Mouse (Mus musculus): ENCODE data around the gene Tmem50a.

GRCm38 (mm10) chr4:134852438-134853255 is 62.2 kb downstream of the Tmem50a start:
- TF ChIP-seq E2F4 (IDR thresholded peaks at IDR 0.05; ENCODE audit: insufficient read depth): no peak
- TF ChIP-seq REST (IDR thresholded peaks at IDR 0.05; ENCODE audit: insufficient read depth, insufficient read length): no peak
- no peak for TF ChIP-seq POLR2A (IDR thresholded peaks at IDR 0.05; ENCODE audit: insufficient read length, low read depth)

Measured in myocyte (in vitro differentiated cells).